Mouse (Mus musculus) megakaryocyte-erythroid progenitor cell, adult 5-6 weeks (primary cell): ENCODE measurements around the gene Fam131b. TPM values are rescaled to one million over a fixed set of nuclear protein-coding genes. Genes with fewer than 3 reads are reported as not detected.

Experiments used
- ATAC-seq: replicated peaks from 2 replicates; pipeline ENCODE4 v1.8.0; 2016; ENCODE audit warnings: mild to moderate bottlenecking, inconsistent platforms; ENCODE audit not compliant: severe bottlenecking, poor library complexity, low FRiP score, low TSS enrichment
- total RNA-seq, 2 experiments: library from RNA; stranded (forward) in 1 of 2; stranded (reverse) in 1 of 2; fragments of 200-1000, 215-1000 nt in 1 of 2; fragments of >200 nt in 1 of 2; fragmentation: Nextera tagmentation in 1 of 2; gene quantifications; 2 replicates each; pipeline ENCODE4 v1.2.3; 2014 to 2017

Fam131b gene
- total RNA-seq (2014; fragmentation: Nextera tagmentation) = not detected in 2 replicates
- total RNA-seq (2017) = not detected in 2 replicates

- no peak for ATAC-seq
Observed at GRCm38 (mm10) chr6:42324482-42325267, at the start of gene Fam131b. Fam131b (minus strand) TSS chr6:42324643.

DNA sequence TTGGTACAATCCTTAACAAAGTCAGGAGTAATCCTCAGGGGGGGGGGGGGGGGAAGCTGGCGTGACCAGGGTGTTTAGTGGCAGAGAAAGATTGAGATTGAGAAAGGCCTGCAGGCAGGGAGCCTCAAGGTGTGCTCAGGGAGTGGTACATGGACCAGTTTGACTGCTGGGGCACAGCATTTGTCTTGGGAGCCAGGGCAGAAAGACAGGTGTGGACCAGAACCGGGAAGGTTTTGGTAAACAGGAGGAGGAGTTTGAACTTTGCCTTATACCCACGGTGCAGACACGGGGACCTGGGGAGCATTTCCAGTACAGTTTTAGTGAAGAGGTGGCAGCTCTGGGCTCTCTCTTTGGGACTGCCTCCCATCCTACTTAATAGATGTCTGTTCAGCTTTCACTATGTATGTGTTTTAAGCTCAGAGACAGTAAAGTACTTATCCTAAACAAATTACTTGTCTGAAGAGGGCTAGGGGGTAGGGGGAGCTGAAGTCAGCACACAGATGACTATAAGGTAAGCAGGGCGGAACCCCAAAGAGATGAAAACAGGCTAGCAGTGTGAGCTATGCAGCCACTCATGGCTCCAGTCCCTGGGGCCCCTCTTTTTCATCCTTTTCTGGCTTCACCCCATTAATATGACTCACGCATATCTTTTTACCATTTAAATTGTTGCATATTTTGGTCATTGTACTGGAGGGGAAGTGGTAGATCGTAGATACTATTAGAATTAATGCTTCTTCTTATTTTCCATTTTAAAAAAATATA, 49.4 kb upstream of the Fam131b start:
- no peak for ATAC-seq

DNA sequence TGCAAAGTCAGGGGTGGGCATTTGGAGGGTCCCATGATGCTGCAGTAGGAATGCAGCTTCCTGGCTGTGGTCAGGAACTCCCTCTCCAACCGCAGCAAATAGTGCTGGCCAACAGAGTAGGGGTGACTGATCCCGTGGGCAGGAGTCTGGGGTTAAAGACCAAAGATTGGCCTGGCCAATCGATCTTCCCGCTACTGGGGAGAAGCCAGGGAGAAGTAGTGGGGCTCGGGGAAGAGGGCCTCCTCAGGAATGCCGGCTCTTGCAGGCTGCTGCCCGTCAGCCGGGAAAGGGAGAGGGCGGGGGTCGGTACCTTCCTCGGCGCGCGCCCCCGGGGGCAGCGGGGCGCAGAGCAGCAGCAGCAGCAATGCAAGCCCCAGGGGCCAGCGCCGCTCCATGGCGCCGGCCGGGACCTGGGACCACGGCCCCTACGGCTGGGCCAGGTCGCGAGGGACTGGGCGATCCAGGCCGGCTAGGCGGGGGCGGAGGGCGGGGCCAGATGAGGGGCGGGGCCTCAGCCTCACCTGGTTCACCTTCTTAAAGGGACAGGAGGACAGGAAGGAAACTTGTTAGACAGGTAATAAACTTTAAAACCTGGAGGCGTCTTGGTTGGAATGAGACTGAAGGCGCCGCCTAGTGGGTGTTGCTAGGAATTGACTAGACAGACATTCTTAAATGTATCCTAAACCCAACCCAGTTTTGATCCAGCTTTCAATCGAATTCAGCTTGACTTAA, 48.5 kb upstream of the Fam131b start, which contains the start of gene Epha1:
TSS of gene Epha1 (minus strand) at position 453 of the 732 bp plus-strand sequence.
- peak; percentile 47 for ATAC-seq

DNA sequence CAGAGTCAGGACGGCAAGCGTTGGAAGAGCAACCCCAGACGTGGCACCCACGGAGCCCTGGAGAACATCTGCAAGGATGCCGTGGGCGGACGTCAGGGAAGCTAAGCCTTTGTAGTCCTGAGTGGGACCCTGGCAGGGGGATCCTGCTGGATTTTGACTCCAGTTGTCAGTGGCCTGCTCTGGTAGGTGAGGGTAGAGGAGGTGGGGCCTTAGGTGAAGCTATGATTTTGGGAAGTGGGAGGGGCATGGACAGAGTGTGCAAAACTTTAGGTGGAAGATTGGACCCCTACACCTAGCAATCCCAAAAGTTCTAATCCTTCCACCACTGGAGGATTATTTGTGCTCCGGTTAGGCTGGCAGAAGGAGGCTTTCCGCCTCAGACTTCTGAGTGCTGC, 48.0 kb upstream of the Fam131b start:
- ATAC-seq = 0 out of 2 replicates have a peak, but pooled peaks have one; percentile 7

GRCm38 (mm10) chr6:42372001-42372400, 47.6 kb upstream of the Fam131b start:
- no peak for ATAC-seq

DNA sequence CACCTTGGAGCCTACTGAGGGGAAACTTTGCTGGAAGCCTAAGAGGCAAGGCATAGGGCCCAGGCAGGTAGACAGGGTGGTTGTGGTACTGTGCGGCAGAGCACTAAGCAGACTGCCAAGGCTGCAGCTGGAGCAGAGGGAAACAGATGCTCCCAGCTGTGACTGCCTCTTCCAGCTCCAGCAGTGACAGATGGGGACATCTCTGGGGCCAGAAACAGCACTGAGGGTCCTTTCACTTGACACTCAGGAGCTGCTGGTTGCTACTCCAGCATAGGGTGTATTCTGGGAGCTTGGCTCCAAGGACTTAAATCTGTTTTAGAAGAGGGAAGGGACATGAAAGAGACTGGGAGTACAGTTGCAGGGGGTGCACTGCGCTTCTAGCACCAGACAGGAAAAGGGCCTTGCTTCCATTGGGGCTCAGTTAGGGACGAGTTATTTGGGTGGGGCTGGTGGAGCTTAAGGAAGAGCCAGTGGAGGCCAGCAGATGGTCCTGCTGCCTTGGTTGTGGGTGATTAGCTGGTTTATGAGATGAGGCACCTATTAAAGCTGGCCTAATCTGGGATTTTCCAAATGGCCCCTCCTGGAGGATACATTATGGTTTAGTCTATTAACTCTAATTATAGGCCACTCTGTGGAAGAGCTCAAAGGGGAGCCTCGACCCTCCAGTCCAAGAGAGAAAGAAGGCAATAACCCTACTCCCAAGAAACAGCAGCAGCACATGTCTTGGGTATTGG, 46.4 kb upstream of the Fam131b start:
- no peak for ATAC-seq

DNA sequence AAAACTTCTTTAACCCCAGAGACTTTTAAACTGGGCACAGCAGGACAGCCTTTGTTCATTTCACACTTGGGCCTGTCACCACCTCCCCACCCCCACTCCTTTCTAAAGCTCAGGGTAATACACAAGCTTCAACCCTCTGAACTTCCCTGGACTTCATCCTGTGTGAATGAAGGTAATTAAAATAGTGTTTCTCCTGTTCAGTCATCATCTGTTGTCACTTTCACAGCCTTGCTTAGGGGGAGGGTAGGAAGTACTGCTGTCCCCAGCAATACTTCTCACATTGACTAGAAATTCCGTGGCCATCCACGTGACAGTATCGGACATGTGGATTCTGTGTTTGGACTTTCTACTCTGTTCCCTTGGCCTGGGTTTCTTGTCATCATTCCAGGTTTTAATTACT, 45.4 kb upstream of the Fam131b start:
- no peak for ATAC-seq

GRCm38 (mm10) chr6:42365215-42365614, 40.8 kb upstream of the Fam131b start:
- ATAC-seq = no peak

DNA sequence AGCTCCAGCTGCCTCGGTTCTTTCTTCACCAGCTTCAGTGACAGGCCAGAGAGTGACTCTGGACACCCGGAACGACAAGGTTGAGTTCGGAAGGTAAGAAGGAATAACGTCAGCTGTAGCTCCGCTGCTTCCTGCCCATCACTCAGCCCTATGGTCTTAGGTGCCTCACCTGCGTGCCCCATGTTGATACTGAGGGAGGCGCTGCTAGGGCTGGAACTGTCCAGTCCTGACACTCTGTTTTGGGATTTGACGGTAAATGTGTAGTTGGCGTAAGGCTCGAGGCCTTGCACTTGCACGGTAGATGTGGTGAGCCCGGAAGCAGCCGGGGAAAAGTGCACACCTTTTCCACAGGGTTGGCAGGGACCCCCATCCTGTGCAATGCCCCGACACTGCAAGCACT, 40.2 kb upstream of the Fam131b start:
- ATAC-seq = no peak

- ATAC-seq = no peak
Observed at GRCm38 (mm10) chr6:42364066-42364465, 39.6 kb upstream of the Fam131b start.

DNA sequence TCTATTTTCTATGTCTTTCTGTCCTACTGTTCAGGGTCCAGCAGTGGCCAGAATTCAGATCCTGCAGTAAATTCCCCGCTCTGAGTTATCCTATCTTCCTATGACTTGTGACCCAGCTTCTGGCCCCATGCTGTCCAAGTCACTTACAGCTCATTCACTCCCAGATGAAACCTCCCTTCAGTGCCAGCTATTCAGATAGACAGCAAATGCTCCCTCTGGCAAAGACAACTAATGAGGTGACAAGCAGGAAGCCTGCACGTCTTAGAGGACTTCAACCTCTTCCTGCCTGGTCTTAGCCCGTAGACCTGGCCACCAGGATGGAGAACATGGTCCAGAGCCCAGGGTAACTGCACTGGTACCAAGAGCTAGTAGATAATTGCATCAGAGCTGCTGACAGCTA, 38.5 kb upstream of the Fam131b start:
- ATAC-seq = no peak

GRCm38 (mm10) chr6:42362497-42362896, 38.1 kb upstream of the Fam131b start:
- no peak for ATAC-seq

DNA sequence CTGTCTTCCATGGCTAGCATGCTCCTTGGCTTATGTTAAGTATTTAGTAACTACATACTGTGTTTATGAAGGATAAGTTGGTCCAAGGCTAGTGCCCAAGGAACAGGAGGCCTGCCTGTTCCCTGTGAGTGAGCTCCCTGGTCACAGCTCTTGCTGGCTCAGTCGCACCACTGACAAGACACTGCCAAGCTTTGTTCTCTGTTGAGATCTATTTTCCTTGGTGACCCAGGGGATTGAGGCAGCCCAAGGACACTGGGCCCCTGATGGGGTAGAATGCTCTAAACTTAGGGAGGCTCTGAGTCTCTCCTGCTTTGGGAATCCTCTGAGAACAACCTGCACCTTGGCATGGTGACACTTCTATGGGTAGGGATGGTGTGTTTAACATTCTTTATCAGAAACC, 37.6 kb upstream of the Fam131b start:
- no peak for ATAC-seq

DNA sequence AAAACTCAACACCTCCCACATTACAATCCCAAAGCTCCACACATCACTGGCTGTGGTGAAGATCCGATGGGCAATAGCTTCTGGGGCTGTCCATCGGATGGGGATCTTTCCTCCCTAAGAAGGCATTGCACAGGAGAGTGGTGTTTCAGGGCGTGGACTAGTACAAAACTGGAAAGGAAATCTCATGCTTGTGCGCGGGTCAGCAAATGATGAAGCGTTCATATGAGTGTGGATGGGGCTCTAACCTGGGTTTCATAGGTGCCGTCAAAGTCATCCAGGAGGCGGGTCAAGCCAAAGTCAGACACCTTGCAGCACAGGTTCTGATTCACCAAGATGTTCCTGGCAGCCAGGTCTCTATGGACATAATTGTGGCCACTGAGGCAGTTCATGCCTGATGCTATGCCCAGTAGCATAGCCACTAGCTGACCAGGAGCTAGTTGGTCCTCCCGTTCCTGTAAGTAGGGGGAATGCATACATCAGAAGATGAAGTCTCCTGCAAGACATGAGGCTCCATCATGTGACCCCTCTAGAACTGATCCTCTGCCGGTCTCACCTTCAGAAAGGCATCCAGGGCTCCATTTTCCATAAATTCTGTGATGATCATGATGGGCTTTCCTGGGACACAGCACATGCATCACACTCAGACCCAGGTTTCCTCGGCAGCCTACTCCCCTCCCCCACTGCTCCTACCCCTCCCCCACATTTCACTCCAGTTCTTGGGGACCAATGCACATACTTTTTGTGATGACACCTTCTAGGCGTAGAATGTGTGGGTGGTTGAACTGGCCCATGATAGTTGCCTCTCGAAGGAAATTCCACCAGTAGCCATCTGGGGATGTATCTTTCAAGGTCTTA, 36.8 kb upstream of the Fam131b start:
- no peak for ATAC-seq

DNA sequence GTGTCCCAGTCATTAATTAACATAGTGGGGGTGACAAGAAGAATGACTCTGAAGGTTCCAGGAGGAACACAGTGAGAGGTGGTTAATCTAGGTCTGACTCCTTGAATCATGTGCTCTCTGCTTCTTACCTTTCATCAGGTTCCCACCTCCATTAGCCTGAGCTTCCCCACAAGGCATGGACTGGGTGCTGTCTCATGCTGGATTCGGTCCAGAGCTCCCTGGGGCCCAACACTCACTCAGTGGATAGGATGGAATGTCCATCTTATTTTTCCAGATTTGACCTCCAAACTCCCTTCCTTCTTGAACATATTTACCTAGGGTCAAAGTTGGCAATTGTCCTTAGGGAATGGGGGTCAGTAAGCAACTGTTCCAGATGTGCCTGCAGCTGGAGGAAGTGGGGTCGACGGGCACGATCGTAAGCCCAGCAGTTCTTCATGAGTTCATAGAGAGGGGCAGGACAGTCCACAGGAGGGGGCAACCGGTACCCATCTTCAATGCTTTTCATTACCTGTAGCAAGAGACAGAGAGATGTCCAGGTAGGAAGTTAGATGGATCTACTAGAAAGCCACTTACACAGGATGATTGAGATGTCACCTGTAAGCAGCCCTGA, 35.9 kb upstream of the Fam131b start:
- ATAC-seq = no peak

- no peak for ATAC-seq
Observed at GRCm38 (mm10) chr6:42359364-42360147, 35.1 kb upstream of the Fam131b start.

GRCm38 (mm10) chr6:42358901-42359300, 34.5 kb upstream of the Fam131b start:
- ATAC-seq = no peak
